Mouse (Mus musculus) hindbrain, embryonic 11.5 days (tissue): ENCODE measurements around the gene Scn10a. TPM values are rescaled to one million over a fixed set of nuclear protein-coding genes. Genes with fewer than 3 reads are reported as not detected.
A peak's percentile ranks its signal among the peaks of the same experiment; 100 is the strongest.

ENCODE experiments used
- ATAC-seq: fragments of 200-750 bp; cut with Nextera tagmentation; 2 replicates; pipeline ENCODE4 v1.8.0; 2017; ENCODE audit warnings: mild to moderate bottlenecking, moderate TSS enrichment, moderate library complexity; ENCODE audit not compliant: low FRiP score
- DNase-seq: peaks from one replicate; pipeline ENCODE4 v3.0.0-alpha.2; 2015; ENCODE audit warnings: low spot score
- H3K27ac ChIP-seq: fragments of 300-500 bp; sonication (generic); 2 replicates; pipeline ENCODE4 v1.5.1; 2014; ENCODE audit warnings: mild to moderate bottlenecking, low read depth, low read length
- H3K27me3 ChIP-seq: fragments of 300-500 bp; sonication (generic); 2 replicates; pipeline ENCODE4 v1.6.1; 2014; ENCODE audit warnings: mild to moderate bottlenecking, low read length, moderate library complexity, mixed read lengths; ENCODE audit not compliant: control insufficient read depth, insufficient read depth
- H3K36me3 ChIP-seq: fragments of 300-500 bp; sonication (generic); 2 replicates; pipeline ENCODE4 v1.6.1; 2014; ENCODE audit warnings: mild to moderate bottlenecking, low read length, moderate library complexity, mixed read lengths; ENCODE audit not compliant: control insufficient read depth, insufficient read depth
- H3K4me1 ChIP-seq: fragments of 300-500 bp; sonication (generic); replicated peaks from 2 replicates; pipeline ENCODE4 v1.6.1; 2014; ENCODE audit warnings: low read length, mixed read lengths; ENCODE audit not compliant: control insufficient read depth, insufficient read depth
- H3K4me2 ChIP-seq: fragments of 300-500 bp; sonication (generic); replicated peaks from 2 replicates; pipeline ENCODE4 v1.6.1; 2014; ENCODE audit warnings: mild to moderate bottlenecking, low read depth, low read length
- H3K4me3 ChIP-seq: fragments of 300-500 bp; sonication (generic); 2 replicates; pipeline ENCODE4 v1.5.1; 2014; ENCODE audit warnings: low read depth, low read length
- H3K9ac ChIP-seq: fragments of 300-500 bp; sonication (generic); 2 replicates; pipeline ENCODE4 v1.6.1; 2014; ENCODE audit warnings: low read depth, low read length
- H3K9me3 ChIP-seq: fragments of 300-500 bp; sonication (generic); 2 replicates; pipeline ENCODE4 v1.6.1; 2016; ENCODE audit warnings: low read length; ENCODE audit not compliant: control insufficient read depth
- WGBS: fragments of 180-500 bp; shearing (Covaris S2); extraction: QIAGEN DNeasy Blood & Tissue Kit; methylation state at CpG from one replicate; pipeline ENCODE4 v1.1.7; 2014; 5-methylcytosine and 5-hydroxymethylcytosine counted together
- polyA plus RNA-seq: library from polyadenylated mRNA; unstranded; fragments of >200 nt; fragmentation: Nextera tagmentation; extraction: Ambion mirVana; gene quantifications from 2 replicates; pipeline ENCODE4 v1.2.1, GENCODE M21; 2014

Gene Scn10a
- polyA plus RNA-seq, 1 experiment from 2014 or later, result 0.26 TPM

- ATAC-seq, result no peak
- Histone ChIP-seq H3K9me3 (no peaks in the 10 kb centered on the region), H3K36me3 (no peaks in the 10 kb centered on the region), H3K4me1 (peaks cover 18% of the 10 kb centered on the region), H3K4me3 (no peak overlapping the region), H3K9ac (no peak overlapping the region), H3K27me3 (peaks cover 98% of the 10 kb centered on the region), H3K27ac (no peak overlapping the region), H3K4me2 (no peak overlapping the region)
- DNase-seq, result no peak
- WGBS, result 48% methylated on average over 9 of the region's 9 CpGs
Measured at GRCm38 (mm10) chr9:119575732-119576131, 143.4 kb downstream of the Scn10a start.

- no peak for DNase-seq
- Histone ChIP-seq H3K27me3 (peaks cover 100% of the 10 kb centered on the region), H3K27ac (no peak overlapping the region), H3K36me3 (no peaks in the 10 kb centered on the region), H3K4me3 (no peak overlapping the region), H3K9ac (no peak overlapping the region), H3K4me2 (no peak overlapping the region), H3K4me1 (peaks cover 18% of the 10 kb centered on the region), H3K9me3 (no peaks in the 10 kb centered on the region)
- 84% methylated on average over 7 of the region's 7 CpGs for WGBS
- ATAC-seq, result no peak
Measured at GRCm38 (mm10) chr9:119574366-119574765, 144.8 kb downstream of the Scn10a start.

GRCm38 (mm10) chr9:119573009-119573408 lies 146.1 kb downstream of the Scn10a start:
- H3K27ac ChIP-seq, result no peak overlapping the region
- no peak overlapping the region for H3K4me2 ChIP-seq
- H3K9me3 ChIP-seq, result no peaks in the 10 kb centered on the region
- H3K4me3 ChIP-seq, result no peak overlapping the region
- DNase-seq (no peak), ATAC-seq (no peak)
- 47% methylated on average over 14 of the region's 14 CpGs for WGBS
- no peak overlapping the region for H3K9ac ChIP-seq
- no peaks in the 10 kb centered on the region for H3K36me3 ChIP-seq
- H3K4me1 ChIP-seq, result peaks cover 7% of the 10 kb centered on the region
- peaks cover 99% of the 10 kb centered on the region for H3K27me3 ChIP-seq

GRCm38 (mm10) chr9:119571411-119571888 lies 147.7 kb downstream of the Scn10a start:
- peak; percentile 61 for DNase-seq
- H3K9me3 ChIP-seq, result no peaks in the 10 kb centered on the region
- no peak overlapping the region for H3K4me3 ChIP-seq
- WGBS, result under 1% methylated on average over 15 of the region's 15 CpGs
- peak overlapping the region; percentile 21; the same call in 1 of the 2 replicates for H3K4me2 ChIP-seq
- no peak overlapping the region for H3K9ac ChIP-seq
- peak; percentile 70 for ATAC-seq
- no peaks in the 10 kb centered on the region for H3K36me3 ChIP-seq
- peaks cover 99% of the 10 kb centered on the region for H3K27me3 ChIP-seq
- H3K4me1 ChIP-seq, result peaks cover 7% of the 10 kb centered on the region
- H3K27ac ChIP-seq, result no peak overlapping the region

- ATAC-seq (no peak), DNase-seq (no peak)
- Histone ChIP-seq H3K27ac (no peak overlapping the region), H3K4me1 (peaks cover 7% of the 10 kb centered on the region), H3K9ac (no peak overlapping the region), H3K4me3 (no peak overlapping the region), H3K9me3 (no peaks in the 10 kb centered on the region), H3K36me3 (no peaks in the 10 kb centered on the region), H3K4me2 (no peak overlapping the region), H3K27me3 (peaks cover 99% of the 10 kb centered on the region)
- WGBS, result 13% methylated on average over 9 of the region's 9 CpGs
Measured at GRCm38 (mm10) chr9:119570652-119571051, 148.5 kb downstream of the Scn10a start.

- DNase-seq, result no peak
- H3K9ac ChIP-seq, result no peak overlapping the region
- peaks cover 7% of the 10 kb centered on the region for H3K4me1 ChIP-seq
- no peaks in the 10 kb centered on the region for H3K9me3 ChIP-seq
- WGBS, result 87% methylated on average over 8 of the region's 8 CpGs
- ATAC-seq, result no peak
- no peak overlapping the region for H3K4me3 ChIP-seq
- H3K27me3 ChIP-seq, result peaks cover 94% of the 10 kb centered on the region
- H3K4me2 ChIP-seq, result no peak overlapping the region
- H3K27ac ChIP-seq, result no peak overlapping the region
- H3K36me3 ChIP-seq, result no peaks in the 10 kb centered on the region
Measured at GRCm38 (mm10) chr9:119568732-119569131, 150.4 kb downstream of the Scn10a start.

GRCm38 (mm10) chr9:119567800-119568199 lies 151.3 kb downstream of the Scn10a start:
- Histone ChIP-seq H3K4me2 (no peak overlapping the region), H3K27ac (no peak overlapping the region), H3K4me1 (peaks cover 7% of the 10 kb centered on the region), H3K9me3 (no peaks in the 10 kb centered on the region), H3K27me3 (peaks cover 85% of the 10 kb centered on the region), H3K36me3 (no peaks in the 10 kb centered on the region), H3K9ac (no peak overlapping the region), H3K4me3 (no peak overlapping the region)
- ATAC-seq (no peak), DNase-seq (no peak)
- WGBS, result 85% methylated on average over 5 of the region's 5 CpGs

DNA sequence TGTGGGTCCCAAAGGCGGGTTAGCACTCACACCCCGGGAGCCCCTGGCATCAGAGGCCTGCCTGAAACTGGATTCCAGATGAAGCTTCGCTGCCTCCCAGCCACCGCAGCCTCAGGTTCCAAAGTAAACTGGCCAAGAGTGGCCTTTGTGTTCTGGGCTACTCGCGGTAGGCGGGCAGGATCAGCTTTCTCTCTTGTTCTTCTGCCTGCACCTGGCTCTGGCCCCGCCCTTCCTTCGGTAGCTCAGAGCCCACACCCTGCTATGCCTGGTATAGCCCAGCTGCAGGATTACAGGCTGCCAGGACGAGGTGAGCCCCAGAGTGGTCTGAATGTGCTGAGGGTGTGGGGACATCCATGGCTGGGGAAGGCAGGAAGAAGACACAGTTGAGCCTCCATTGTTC lies 152.9 kb downstream of the Scn10a start:
- Histone ChIP-seq H3K27ac (no peak overlapping the region), H3K4me2 (no peak overlapping the region), H3K9ac (no peak overlapping the region), H3K9me3 (no peaks in the 10 kb centered on the region), H3K36me3 (no peaks in the 10 kb centered on the region), H3K27me3 (peaks cover 71% of the 10 kb centered on the region), H3K4me3 (no peak overlapping the region), H3K4me1 (peaks cover 2% of the 10 kb centered on the region; the same call in 1 of the 2 replicates)
- DNase-seq (no peak), ATAC-seq (no peak)
- 7% methylated on average over 10 of the region's 10 CpGs for WGBS

GRCm38 (mm10) chr9:119564803-119565202 lies 154.3 kb downstream of the Scn10a start:
- Histone ChIP-seq H3K27ac (no peak overlapping the region), H3K9ac (no peak overlapping the region), H3K4me2 (no peak overlapping the region), H3K27me3 (peaks cover 57% of the 10 kb centered on the region), H3K4me1 (no peaks in the 10 kb centered on the region), H3K9me3 (no peaks in the 10 kb centered on the region), H3K36me3 (no peaks in the 10 kb centered on the region), H3K4me3 (no peak overlapping the region)
- 79% methylated on average over 6 of the region's 6 CpGs for WGBS
- no peak for ATAC-seq
- DNase-seq, result no peak
